Mouse (Mus musculus): ENCODE results near the gene Olfr641.

- no peak for TF ChIP-seq POLR2A (IDR thresholded peaks at IDR 0.05; ENCODE audit: insufficient read depth, low read length)
- no peak for TF ChIP-seq CTCF (IDR thresholded peaks at IDR 0.05; ENCODE audit: low read depth, low read length)
Observed at GRCm38 (mm10) chr7:104061345-104061744, 26.1 kb downstream of the Olfr641 start, which contains the start of gene 4930516K23Rik.

Measured in ES-Bruce4 (cell line).